Mouse (Mus musculus) testis, postnatal 14 days (tissue): ENCODE data around the gene Trub2.
"Not testable (repeated sequence)": the region's sequence is repeated elsewhere in the genome, so short reads cannot be mapped to it uniquely, and the experiment has no call there.

Experiments used
- DNase-seq: peaks from one replicate; pipeline ENCODE4 v3.0.0; 2021; ENCODE audit warnings: low spot score

Gene Trub2

DNA sequence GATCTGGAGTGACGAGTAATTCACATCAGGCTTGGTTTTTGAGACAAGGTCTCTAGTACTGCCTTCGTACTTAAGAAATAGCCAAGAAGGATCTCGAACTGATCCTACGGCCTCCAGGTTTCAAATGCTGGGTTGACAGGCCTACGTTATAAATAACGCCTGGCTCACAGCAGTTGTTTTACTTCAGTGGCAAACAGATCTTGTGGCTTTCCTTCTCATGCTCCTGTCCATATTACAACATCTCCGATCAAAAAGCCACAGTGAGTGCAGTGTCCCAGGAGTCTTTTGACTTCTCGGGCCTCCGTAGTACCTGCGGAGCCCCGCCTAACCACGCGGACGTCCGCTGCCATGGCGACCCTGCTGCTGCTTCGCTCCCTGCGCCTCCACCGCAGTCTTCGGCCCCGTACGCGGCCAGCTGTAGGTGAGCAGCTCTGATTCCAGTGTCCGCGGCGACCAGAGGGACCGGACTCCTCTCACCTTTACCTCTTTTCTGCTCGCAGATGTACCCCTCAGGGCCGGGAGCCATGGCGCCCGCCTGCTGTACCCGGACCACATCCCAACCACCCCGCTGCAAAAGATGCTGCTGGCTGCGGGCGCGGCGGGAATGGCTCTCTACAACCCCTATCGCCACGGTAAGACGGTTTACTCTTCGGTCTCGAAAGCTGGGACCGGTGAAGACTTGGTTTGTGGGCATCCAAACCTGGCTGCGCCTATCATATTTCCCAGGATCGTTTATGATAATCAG, at the start of gene Trub2:
Trub2 (minus strand) TSS at position 566 of the 745 bp plus-strand sequence.
- peak; percentile 85 for DNase-seq

DNA sequence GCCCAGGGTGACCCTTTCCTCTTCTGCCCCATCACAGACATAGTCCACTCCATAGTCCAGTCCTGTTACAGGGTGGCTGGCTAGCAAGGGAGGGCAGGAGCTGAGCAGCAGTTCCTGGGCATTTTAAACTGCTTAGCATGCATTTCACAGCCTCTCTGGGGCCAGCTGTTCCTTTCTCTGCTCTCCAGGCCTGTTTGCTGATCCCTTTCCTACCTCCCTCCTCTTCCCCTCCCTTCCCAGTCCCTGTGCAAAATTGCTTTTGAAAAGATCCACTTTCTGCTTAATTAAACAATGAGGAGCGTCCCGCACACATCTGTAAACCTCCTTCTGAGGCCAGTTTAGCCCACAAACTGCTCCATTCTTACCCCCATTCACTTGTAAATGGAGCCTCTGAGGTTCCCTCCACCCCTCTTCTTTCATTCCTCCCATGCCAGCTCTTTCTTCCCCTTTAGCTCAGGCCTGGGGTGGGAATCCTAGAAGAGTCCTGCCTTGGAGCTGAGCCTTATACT, 47.1 kb upstream of the Trub2 start:
- DNase-seq = no peak

DNA sequence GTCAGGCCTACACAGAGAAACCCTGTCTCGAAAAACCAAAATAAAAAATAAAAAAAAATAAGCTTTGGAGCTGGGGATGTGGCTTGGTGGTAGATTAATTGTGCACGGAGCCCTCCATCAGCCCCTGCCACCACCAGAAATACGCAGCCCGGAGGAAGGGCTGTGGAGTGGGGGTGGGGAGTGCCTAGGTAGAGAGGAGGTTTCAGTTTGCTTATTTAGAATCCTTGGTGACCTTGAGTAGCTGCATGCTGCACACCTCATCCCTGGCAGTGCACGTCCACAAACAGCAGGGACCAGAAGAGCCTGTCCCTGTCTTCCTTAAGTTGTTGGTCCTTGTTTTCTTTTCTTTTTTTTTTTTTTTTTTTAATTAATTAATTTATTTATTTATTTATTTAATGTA, 45.5 kb upstream of the Trub2 start:
- no peak for DNase-seq

DNA sequence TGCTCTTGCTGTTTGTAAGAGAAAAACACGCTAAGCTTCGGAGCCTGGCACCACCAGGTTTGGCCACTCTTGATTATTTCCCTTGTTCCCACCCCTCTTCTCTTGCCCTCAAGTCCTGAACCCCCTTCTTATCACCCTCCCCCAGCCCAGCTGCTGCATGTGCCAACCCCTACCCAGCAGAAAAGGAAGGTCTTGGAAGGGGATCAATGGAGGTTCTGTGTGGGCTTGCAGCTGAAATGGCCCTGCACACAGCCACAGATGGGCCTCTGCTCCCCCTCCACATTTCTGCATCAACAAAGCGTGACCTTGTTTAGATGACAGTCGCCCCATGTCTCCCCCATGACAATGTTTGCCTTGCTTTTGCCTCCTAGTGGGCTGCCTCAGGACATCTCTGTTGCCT, 42.8 kb upstream of the Trub2 start:
- no peak for DNase-seq

DNA sequence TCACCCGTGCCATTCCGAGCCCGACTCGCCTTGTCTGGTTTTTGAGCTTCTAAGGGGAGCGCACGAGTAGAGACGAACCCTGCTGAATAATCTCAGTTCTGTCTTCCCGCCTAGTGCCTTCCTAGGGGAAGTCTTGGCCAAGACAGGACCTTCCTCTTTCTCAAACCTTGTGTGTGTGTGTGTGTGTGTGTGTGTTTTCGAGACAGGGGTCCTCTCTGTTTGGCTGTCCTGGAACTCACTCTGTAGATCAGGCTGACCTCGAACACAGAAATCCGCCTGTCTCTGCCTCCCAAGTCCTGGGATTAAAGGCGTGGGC, 39.4 kb upstream of the Trub2 start:
- no peak for DNase-seq

DNA sequence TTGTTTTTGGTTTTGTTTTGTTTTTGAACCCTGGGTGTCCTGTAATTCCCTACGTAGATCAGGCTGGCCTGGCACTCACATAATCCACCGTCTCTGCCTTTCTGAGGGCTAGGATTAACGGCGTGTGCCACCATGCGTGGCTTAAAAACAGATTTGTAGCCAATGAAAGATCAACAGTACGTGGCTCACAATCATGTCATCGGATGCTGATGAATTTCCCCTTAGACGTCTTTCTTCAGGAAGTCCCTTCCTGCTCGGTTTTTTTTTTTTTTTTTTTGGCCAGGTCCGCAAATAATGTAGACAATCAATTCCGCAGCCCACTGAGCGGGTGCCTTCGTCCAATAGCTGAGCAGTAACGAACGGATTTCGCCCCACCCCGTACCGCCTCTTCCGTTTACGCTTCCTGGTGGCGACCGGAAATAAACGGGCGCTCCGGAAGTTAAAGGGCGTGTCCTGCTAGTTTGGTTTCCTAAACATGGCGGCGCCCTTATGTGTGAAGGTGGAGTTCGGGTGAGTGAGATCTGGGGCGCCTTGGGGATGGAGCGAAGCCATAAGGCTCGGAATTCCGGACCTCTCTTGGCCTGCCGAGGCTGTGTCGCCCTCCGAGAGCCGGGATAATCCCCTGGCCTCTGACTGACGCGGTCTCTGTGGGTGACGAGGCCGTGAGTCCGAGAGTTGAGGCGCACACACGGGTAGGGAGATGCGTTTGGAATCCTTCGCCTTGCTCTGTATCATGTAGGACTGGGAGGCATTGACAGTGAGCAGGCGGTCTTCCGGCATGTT, 38.8 kb upstream of the Trub2 start:
- DNase-seq = peak; percentile 96

DNA sequence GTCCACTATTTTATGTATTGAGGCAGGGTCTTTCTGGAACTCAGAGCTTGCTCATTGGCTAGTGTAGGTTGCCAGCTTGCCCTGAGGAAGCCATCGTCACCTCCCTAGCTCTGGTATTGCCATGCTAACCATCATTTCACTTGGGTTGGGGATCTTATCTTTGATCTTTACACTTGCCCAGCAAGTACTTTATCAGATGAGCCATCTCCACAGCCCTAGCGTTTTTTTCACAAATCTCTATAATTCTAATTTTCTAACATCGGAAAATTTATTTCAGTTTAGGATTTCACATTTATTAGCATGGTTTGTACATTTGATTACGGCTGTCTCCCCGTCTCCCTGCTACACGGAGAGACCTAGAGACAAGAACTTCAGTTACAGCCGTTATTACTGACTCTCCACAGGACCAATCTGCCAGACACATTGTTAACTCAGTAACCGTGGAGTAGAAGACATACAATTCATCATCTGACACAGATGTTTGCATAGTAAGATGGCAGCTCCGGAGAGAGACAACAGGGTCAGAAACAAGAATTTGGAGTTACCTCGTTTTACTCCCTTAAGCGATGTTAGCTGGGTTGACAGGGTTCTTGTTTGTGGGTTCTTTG, 38.1 kb upstream of the Trub2 start:
- DNase-seq = no peak

DNA sequence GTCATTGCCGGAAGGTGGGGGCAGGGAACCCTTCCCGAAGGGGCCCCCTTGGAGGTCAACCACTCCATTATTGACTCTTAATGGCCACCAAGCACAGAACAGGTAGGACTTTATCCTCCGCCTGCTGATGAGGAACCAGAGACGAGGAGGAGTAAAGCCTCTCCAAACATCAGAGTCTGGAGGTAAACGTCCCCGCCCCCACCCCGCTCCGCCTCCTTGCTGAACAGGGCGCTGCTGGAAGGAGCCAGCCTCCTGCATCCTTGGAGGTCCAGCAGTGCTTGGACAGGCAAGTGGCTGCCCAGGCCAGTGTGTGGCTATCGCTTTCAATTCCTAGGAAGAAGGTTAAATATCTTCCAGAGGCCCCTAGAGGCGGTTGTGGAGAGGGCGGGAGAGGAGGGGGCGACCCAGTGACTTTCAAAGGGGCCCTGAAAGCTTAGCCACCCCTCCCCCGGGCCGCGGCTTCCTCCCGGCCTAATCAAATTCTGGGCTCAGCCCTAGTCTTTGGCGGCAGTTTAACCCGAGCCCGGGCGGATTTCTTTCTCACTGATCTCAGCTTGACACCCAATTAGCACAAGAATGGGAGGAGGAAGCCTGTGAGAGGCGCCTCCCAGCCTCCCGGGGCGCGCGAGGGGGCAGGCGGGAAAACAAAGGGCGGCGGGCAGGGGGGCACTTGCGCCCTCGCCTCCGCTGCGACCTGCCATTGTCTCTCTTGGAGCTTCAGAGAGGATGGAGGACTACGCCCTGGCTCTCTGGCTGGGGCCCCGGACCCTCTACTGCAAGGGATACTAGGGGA, 31.9 kb upstream of the Trub2 start, which contains the start of gene Urm1:
Urm1 (plus strand) TSS at position 51 of the 793 bp plus-strand sequence.
- DNase-seq = peak; percentile 68

DNA sequence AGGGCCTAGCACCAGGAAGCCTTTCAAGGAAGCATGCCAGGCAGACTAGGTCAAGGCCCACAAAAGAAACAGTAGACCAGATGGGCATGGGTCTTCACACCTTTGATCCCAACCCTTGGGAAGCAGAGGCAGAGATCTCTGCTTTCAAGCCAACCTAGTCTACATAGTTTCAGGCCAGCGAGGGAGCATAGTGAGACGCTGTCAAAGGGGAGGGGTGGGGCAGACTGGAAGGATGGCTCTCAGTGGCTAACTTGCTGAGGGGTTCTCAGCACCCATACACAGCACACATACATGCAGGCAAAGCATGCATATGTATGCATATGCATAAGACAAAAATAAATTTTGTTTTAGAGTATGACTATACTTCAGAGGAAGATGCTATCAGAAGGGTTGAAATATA, 31.1 kb upstream of the Trub2 start:
- DNase-seq = no peak

DNA sequence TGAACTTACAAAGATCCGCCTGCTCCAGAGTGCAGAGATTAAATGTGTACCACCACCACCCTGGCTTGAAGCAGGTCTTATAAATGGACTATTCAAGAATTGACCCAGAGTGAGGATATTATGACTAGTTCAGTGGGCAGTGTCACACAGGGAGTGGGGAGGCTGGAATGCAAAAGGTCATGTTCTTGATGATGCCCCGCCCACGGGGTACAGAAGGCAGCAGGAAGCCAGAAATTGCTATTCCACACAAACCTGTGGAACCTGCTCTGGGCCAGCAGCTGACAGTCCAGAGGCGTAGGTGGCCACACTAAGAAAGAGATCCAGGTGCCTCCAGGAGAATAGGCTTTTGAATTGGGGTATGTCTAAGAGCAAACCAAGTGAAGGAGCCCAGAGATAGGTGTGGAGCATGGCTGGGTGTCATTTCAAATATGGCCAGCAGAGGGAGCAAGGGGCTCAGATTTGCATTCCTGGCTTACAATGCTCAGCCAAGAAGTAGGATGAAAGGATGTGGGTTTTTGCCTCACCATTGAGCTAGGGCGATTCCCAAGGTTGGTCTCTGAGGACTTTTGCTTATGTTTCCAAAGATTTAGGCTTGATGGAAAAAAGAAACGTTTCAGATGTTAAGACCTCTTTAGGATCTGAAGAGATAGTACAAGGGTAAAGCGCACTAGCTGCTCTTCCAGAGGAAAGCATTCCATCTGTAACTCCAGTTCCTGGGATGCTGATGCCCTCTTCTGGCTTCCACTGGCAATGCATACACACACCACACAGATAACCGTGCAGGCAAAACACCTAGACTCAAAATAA, 29.3 kb upstream of the Trub2 start:
- peak; percentile 60 for DNase-seq

DNA sequence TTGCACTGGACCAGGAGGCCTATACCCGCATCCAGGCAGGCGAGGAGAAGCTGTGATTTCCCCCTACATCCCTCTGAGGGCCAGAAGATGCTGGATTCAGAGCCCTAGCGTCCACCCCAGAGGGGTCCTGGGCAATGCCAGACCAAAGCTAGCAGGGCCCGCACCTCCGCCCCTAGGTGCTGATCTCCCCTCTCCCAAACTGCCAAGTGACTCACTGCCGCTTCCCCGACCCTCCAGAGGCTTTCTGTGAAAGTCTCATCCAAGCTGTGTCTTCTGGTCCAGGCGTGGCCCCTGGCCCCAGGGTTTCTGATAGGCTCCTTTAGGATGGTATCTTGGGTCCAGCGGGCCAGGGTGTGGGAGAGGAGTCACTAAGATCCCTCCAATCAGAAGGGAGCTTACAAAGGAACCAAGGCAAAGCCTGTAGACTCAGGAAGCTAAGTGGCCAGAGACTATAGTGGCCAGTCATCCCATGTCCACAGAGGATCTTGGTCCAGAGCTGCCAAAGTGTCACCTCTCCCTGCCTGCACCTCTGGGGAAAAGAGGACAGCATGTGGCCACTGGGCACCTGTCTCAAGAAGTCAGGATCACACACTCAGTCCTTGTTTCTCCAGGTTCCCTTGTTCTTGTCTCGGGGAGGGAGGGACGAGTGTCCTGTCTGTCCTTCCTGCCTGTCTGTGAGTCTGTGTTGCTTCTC, 27.5 kb upstream of the Trub2 start:
- no peak for DNase-seq

DNA sequence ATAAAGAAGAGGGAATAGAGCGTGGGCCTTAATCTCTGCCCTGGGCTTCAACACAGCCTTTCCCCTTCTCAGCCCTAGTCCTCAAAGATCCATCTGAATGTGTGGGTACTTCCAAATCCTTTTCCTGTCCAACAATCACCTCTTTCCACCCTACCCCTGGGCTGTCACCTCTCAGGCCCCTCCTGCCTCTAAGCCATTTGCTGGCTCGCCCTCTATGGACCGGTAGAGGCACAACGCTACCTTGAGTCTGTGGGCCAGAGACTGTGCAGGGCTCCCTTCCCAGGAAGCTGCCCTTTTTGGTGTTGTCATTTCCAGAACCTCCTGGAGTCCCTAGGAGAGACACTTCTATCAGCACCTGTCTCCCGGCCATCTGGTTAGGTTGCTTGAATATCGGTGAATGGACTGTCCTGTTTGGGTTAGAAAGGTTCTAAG, 15.1 kb upstream of the Trub2 start:
- DNase-seq = no peak

DNA sequence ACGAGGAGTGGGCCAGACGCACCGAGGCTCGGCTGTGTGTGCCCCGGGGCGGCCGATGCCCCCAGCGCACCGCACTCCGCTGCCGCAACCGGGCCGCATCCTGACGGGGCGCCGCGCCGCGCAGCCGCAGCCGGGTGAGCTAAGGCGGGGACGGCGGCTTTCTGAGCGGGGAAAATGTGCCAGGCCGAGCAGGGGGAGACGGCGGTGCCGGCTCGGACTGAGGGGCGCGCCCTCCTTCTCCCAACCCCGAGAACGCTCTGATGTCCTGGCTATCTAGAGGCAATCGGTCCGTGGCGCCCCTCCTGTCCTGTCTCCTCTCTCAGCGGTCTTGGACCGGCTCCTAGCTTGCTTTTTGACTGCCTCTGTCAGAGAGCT, 14.5 kb upstream of the Trub2 start:
- peak; percentile 30 for DNase-seq

DNA sequence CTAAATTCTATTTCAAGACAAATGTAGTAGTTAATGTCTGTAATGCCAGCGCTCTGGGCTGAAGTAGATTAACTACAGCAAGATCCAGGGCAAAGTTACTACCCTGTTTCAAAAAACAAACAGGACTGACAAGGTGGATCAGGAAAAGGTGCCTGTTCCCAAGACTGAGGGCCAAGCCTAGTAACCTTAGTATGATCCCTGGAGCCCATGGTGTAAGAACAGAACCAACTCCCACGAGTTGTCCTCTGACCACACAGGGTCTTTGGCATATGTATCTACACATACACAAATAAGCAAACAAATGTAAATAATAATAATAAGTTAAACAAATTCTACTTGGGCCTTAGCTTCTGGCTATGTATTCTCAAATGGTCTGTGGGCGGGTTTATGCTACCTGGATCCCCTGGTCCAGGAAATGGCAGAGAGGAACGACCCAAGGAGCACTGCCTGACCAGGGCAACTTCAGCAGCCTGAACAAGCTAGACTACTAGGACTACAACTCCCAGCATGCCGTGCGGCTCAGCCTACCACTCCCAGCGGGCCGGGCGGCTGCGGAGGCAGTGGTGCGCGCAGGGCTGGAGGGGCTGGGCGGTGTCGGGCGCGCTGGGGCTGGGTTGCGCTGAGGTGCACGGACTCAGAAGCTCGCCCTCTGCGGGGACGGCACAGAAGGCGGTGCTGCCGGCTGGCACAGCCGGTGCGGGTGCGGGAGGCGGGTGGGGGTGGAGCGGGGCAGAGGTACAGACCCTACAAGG, 13.9 kb upstream of the Trub2 start, which contains the start of gene Slc27a4:
Slc27a4 (plus strand) TSS at position 560 of the 752 bp plus-strand sequence.
- peak; percentile 95 for DNase-seq

DNA sequence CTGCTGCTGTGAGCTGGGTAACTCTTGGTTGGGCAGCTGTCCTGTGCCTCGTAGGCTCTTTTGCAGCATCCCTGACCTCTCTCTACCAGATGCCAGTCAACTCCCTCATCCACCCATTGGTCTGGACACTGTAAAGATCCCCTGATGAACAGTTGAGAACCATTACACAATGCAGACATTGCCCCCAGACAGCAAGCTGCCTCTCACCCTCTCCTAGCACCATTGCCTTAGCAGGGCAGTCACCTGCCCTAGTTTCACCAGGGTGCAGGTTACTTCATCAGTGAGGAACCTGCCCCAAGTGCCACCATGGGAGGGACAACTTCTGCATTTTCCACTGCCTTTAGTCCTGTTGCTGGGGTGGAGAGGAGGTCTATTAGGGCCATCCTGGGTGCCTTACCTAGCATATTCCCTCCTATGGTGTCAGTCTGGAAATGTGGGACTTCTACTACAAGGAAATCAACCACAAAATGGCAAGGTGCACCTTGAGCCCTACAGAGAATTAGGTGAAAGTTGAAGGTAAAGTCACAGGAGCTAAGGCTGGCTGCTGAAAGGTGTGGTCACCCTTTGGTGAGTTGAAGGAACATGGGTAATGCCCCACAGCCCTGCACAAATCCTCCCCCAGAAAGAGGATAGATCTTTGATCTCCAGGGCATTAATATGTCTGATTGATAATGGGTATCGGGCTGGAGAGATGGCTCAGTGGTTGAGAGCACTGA, 4.6 kb upstream of the Trub2 start:
- DNase-seq = no peak

DNA sequence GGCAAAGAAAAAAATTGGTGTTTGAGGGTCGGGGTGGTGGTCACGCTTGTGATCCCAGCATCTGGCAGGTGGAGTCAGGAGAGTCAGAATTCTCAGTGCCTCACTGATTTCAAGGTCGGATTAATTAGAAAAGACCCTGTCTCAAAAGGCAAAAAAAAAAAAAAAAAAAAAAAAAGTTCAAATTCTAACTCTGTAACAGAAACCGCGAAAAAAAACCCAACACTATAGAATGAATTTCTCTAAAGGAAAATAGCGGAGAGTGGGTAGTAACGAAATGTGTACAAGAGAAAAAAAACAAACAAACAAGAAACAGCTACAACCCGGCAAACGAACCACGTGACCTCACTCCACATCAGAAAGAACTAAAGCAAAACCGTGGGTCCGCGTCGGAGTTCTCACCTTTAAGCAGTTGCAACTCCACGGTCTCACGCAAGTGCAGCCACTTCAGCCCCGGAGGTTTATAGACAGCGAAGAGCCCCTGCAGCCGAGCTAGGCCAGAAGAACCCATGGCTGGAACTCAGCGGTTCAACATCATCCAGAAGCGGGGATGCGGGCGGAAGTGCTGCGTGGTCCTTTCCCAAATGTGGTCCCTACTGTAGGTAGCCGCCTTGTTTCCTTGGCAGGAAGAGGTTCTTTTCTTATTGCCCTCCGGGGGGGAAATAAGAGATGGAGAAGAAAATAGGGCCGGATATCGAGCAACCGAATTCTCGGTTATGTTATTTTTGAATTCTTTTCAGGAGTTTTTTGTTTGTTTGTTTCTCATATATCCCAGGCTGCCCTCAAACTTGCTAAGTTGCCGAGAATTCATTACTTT, 991 bp downstream of the Trub2 start, which contains the start of gene Coq4:
Coq4 (plus strand) TSS at position 390 of the 814 bp plus-strand sequence.
- peak; percentile 94 for DNase-seq

DNA sequence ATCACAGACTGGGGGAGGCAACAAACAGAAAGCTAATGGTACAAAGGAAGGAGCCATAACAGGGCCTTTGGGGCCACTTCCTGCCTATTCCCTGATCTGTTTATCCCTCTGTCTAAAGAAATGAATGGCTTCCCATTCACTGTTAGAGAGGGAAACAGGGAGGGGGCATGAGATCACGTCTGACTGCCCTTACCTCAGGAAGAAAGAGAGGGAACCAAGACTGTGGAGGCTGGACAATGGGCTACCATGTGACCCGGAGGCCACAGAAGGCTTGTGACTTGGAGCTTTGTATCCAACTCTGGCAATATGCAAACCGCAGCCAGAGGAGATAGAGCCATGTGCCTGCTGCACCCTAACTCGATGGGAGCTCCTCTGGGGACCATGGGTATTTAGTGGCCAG, 4.0 kb downstream of the Trub2 start:
- DNase-seq = no peak

DNA sequence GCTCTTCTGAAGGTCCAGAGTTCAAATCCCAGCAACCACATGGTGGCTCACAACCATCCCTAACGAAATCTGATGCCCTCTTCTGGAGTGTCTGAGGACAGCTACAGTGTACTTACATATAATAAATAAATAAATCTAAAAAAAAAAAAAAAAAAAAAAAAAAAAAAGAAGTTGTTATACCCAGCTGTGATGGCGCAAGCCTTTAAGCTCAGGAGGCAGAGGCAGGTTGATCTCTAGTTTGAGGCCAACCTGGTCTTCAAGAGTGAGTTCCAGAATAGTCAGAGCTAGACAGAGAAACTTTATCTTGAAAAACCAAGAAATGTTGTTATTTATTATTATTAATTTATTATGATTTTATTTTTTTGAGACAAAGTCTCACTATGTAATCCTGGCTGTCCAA, 7.0 kb downstream of the Trub2 start:
- DNase-seq = not testable (repeated sequence)
